Mouse (Mus musculus) kidney, adult 2 months (tissue): ENCODE results near the gene Iqsec1. TPM values are rescaled to one million over a fixed set of nuclear protein-coding genes. Genes with fewer than 3 reads are reported as not detected.
A peak's percentile ranks its signal among the peaks of the same experiment; 100 is the strongest.

ENCODE experiments used
- DNase-seq: peaks from one replicate; pipeline ENCODE4 v3.0.0; 2021
- H3K27ac ChIP-seq: fragments of 200-500 bp; 2 replicates; pipeline ENCODE4 v1.5.1; 2012; ENCODE audit warnings: low read depth, low read length, control low read depth, inconsistent platforms; ENCODE audit not compliant: insufficient read depth
- H3K27me3 ChIP-seq: fragments of 200-500 bp; replicated peaks from 2 replicates; pipeline ENCODE4 v1.6.1; 2012; ENCODE audit warnings: mild to moderate bottlenecking, moderate library complexity, low read length, inconsistent platforms; ENCODE audit not compliant: control insufficient read depth, insufficient read depth
- H3K36me3 ChIP-seq: fragments of 200-500 bp; 2 replicates; pipeline ENCODE4 v1.6.1; 2012; ENCODE audit warnings: mild to moderate bottlenecking, moderate library complexity, low read length, inconsistent platforms; ENCODE audit not compliant: control insufficient read depth, insufficient read depth
- H3K4me1 ChIP-seq: fragments of 200-500 bp; 2 replicates; pipeline ENCODE4 v1.6.1; 2011; ENCODE audit warnings: low read length; ENCODE audit not compliant: control insufficient read depth, insufficient read depth
- H3K4me3 ChIP-seq: fragments of 200-500 bp; 2 replicates; pipeline ENCODE4 v1.5.1; 2011; ENCODE audit warnings: mild to moderate bottlenecking, low read depth, low read length, control low read depth; ENCODE audit not compliant: insufficient read depth
- CTCF ChIP-seq: fragments of 200-500 bp; conservative IDR thresholded peaks from 2 replicates; pipeline ENCODE4 v1.5.1; 2011; ENCODE audit warnings: low read depth, mild to moderate bottlenecking, control low read depth, low read length, moderate library complexity, mixed read lengths; ENCODE audit not compliant: insufficient read depth, insufficient read length
- POLR2A ChIP-seq: fragments of 200-500 bp; IDR thresholded peaks from one replicate; pipeline ENCODE4 v1.6.1; 2011; ENCODE audit warnings: low read depth, low read length, control low read depth
- WGBS: fragments of 180-500 bp; shearing (Covaris S2); methylation state at CpG from one replicate; pipeline ENCODE4 v1.1.7; 2018; 5-methylcytosine and 5-hydroxymethylcytosine counted together
- polyA plus RNA-seq: library from polyadenylated mRNA; depleted of rRNA; stranded (reverse); fragments of >200 nt; gene quantifications from 2 replicates; pipeline ENCODE4 v1.2.3, GENCODE M21; 2012; rRNA removed

Iqsec1 gene
- 149 and 162 TPM in 2 replicates for polyA plus RNA-seq

GRCm38 (mm10) chr6:90988648-90989317 is at the start of gene Iqsec1:
Iqsec1 (minus strand) TSS chr6:90988685.
- Histone ChIP-seq H3K27ac (no peak within 1 kb of the TSS), H3K4me3 (peak within 1 kb of the TSS; percentile 81), H3K36me3 (no peaks in the 10 kb centered on the region), H3K4me1 (peaks cover 8% of the 10 kb centered on the region; the same call in 1 of the 2 replicates), H3K27me3 (no peaks in the 10 kb centered on the region)
- WGBS = 3% methylated on average over 39 of the region's 39 CpGs
- DNase-seq = peak; percentile 87
- no peak for TF ChIP-seq POLR2A
- TF ChIP-seq CTCF = peak; percentile 44; the same call in 1 of the 2 replicates

DNA sequence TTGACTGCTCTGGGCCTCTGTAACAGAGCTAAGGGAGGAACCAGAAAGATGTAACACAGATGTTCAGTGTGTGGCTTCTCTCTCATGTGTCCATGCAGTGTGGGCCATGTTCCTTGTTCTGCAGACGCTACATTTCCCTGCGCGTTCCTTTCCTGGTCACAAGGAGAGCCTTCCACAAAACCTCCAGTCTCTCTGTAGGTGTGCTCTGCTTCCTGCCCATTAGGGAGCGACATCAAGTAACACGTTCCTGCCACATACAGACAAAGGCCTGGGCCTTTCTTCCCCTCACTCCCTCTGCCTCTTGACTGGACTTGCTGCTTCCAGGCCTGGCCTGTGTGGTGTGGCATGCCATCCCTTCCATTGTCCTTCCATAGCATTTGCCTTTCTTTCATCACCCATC is 39.8 kb upstream of the Iqsec1 start:
- TF ChIP-seq CTCF (no peak), POLR2A (no peak)
- Histone ChIP-seq H3K4me1 (peaks cover 3% of the 10 kb centered on the region; the same call in 1 of the 2 replicates), H3K27me3 (no peaks in the 10 kb centered on the region), H3K36me3 (no peaks in the 10 kb centered on the region), H3K4me3 (no peak overlapping the region), H3K27ac (no peak overlapping the region)
- DNase-seq = no peak
- WGBS = 94% methylated on average over 5 of the region's 5 CpGs

GRCm38 (mm10) chr6:91020810-91021209 is 32.3 kb upstream of the Iqsec1 start:
- 52% methylated on average over 7 of the region's 7 CpGs for WGBS

DNA sequence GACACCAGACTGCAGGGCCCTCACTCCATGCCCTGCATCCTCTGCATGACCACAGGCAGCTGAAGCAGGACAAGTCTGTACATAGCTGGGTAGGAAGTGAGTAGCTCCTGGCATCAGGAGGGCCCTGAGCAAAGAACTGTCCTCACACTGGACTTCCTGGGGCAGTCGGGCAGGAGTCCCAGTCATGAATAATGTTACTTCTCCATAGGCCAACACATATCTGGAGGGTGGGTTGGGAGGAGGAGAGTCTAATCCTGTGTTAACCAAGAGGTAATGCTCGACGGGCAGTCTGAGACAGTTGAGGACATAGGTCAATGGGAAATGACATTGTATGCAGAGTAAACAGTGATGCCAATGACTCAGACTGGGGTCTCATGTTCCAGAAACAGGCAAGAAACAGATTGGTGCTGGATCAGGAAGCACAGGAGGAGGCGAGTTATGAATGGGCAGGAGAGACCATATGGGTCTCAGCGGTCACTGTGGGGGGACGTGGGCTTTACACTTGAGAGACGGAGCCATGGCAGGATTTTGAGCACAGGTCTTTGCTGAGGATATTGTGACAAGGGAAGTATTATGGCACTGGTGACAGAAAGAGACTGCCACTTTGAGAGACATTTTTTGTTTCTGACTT is 28.2 kb upstream of the Iqsec1 start:
- Histone ChIP-seq H3K27ac (no peak overlapping the region), H3K4me1 (no peaks in the 10 kb centered on the region), H3K27me3 (no peaks in the 10 kb centered on the region), H3K4me3 (no peak overlapping the region), H3K36me3 (no peaks in the 10 kb centered on the region)
- 84% methylated on average over 7 of the region's 7 CpGs for WGBS
- TF ChIP-seq CTCF = no peak
- no peak for TF ChIP-seq POLR2A
- no peak for DNase-seq

More at GRCm38 (mm10) chr6:91020810-91021209, 32.3 kb upstream of the Iqsec1 start:
- no peaks in the 10 kb centered on the region for H3K27me3 ChIP-seq
- H3K36me3 ChIP-seq = no peaks in the 10 kb centered on the region
- H3K27ac ChIP-seq = no peak overlapping the region
- TF ChIP-seq POLR2A (no peak), CTCF (no peak)
- peak; percentile 38 for DNase-seq
- no peak overlapping the region for H3K4me3 ChIP-seq
- peaks cover 3% of the 10 kb centered on the region; the same call in 1 of the 2 replicates for H3K4me1 ChIP-seq

GRCm38 (mm10) chr6:91014198-91014958 is 25.9 kb upstream of the Iqsec1 start:
- peak; percentile 3 for DNase-seq
- H3K4me1 ChIP-seq = no peaks in the 10 kb centered on the region
- H3K27me3 ChIP-seq = no peaks in the 10 kb centered on the region
- H3K36me3 ChIP-seq = no peaks in the 10 kb centered on the region
- H3K4me3 ChIP-seq = no peak overlapping the region
- 76% methylated on average over 9 of the region's 9 CpGs for WGBS
- TF ChIP-seq POLR2A (no peak), CTCF (no peak)
- H3K27ac ChIP-seq = no peak overlapping the region

DNA sequence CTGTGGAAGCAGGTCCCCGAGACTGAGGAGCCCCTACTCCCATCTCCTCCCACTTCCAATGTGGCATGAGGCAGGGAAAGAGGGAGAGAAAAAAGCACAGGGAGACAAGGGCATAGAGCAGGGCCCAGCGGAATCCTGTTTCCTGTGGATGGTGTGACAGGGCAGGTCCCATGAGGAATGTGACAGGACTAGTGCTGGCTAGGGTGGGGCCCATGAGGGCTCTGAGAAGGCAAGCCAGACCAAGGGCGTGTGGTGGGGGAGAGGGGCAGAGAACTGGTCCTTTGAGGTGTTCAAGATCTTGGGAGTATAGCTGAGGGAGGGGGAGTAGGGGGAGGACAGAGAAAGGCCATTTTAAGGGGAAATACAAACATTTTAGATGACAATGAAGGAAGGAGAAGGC is 24.0 kb upstream of the Iqsec1 start:
- TF ChIP-seq CTCF (no peak), POLR2A (no peak)
- 63% methylated on average over 3 of the region's 3 CpGs for WGBS
- Histone ChIP-seq H3K4me3 (no peak overlapping the region), H3K4me1 (no peaks in the 10 kb centered on the region), H3K27me3 (no peaks in the 10 kb centered on the region), H3K36me3 (no peaks in the 10 kb centered on the region), H3K27ac (no peak overlapping the region)
- no peak for DNase-seq

DNA sequence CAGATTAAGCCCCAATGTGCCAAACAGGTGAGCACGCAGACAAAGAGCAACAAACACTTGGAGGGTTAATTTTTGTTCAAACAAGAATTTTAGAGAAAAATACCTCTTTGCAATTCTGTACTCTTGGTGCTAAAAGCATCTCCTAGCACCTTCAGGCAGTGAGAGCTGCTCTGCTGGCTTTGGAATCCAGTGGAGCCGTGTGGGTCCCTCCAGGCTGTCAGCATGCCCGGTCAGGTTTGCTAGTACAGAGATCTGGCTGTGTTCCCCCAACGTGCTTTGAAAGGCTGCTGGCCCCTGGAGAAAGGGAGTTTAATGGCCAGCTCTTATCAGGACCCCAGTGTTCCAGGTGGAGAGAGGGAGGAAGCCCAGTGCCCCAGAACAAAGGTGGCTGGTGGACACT is 23.1 kb upstream of the Iqsec1 start:
- Histone ChIP-seq H3K4me1 (no peaks in the 10 kb centered on the region), H3K4me3 (no peak overlapping the region), H3K27ac (no peak overlapping the region), H3K27me3 (no peaks in the 10 kb centered on the region), H3K36me3 (no peaks in the 10 kb centered on the region)
- 53% methylated on average over 4 of the region's 4 CpGs for WGBS
- DNase-seq = no peak
- TF ChIP-seq CTCF = no peak
- TF ChIP-seq POLR2A = no peak
